Mouse (Mus musculus) layer of hippocampus, adult 2 months (tissue): ENCODE measurements at regions not wholly inside any gene's neighbourhood (a gene's known extent, or its start where the extent isn't known, plus 50 kb on each side); places are given as distances from the start of the nearest gene placed in this dataset.

Experiments
- DNase-seq, 2 experiments: peaks; one replicate each; pipeline ENCODE4 v3.0.0; 2022; ENCODE audit warnings: low spot score in 2 of 2
- H3K27ac ChIP-seq: fragments of 200-600 bp; 2 replicates; pipeline ENCODE4 v1.8.1; 2022
- H3K4me3 ChIP-seq: fragments of 200-600 bp; 2 replicates; pipeline ENCODE4 v1.8.1; 2022; ENCODE audit warnings: mild to moderate bottlenecking
- CTCF ChIP-seq: fragments of 200-600 bp; conservative IDR thresholded peaks from 2 replicates; pipeline ENCODE4 v1.8.1; 2022; ENCODE audit warnings: antibody characterized with exemption, mild to moderate bottlenecking, moderate library complexity

DNA sequence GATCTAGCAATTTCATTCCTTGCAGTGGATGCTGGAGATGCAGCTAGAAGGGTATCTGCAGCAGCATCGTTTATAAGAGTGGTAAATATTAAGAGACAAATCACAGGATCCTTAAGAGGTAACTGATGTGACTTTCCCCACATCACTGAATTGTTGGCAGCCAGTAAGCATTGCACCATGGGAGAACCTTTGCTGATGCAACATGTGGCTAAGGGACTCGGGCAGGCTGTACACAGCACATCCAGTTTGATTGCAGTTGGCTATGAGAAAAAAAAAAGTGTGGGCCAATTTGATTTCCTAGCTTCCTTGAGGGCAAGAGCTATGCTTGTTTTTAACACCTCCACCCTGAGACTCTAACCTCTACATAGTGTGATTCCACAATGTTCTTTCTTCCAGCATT is 179.4 kb downstream of the Ktn1 start:
- TF ChIP-seq CTCF, result no peak
- no peak overlapping the region for H3K27ac ChIP-seq
- H3K4me3 ChIP-seq, result no peak overlapping the region
- no peak for DNase-seq

DNA sequence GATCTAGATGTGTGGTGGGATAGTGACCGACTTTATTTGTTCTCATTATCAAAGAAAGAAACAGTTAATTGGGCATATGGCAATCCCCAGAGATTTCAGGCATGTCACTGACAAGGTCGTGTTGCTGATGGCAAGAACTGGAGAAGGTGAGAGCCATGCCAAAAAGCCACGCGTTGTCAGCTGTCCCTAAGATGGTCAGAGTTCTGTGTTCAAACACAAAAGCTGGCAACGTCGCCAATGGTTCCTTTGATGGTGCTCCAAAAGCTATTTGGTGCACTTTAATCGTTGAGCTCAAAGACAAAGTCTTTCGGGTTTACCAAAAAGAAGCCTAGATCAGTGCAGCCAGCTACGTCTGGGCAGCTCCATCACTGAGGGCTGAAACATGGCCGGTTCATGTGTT is 185.4 kb downstream of the Ktn1 start:
- no peak for DNase-seq
- Histone ChIP-seq H3K27ac (no peak overlapping the region), H3K4me3 (no peak overlapping the region)
- TF ChIP-seq CTCF, result no peak

DNA sequence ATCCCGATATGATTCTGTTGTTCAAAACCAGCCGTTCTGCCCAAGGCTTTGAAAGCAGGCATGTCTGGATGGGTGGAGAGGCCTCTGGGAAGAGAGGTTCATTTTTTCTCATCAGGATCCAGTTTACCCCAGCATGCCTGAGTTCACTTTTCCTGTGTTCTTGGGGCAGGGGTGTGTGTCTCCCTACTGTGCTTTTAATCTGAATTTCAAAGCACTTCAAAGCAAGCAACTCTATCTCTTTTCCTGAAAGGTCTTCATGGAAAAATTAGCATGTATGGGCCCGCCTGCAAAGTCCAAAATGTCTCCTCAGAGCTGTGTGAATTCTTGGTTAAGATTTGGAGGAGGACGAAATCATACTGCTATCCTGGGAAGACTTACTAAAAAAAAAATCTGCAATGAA is 187.2 kb downstream of the Ktn1 start:
- H3K4me3 ChIP-seq, result no peak overlapping the region
- no peak for DNase-seq
- no peak for TF ChIP-seq CTCF
- H3K27ac ChIP-seq, result no peak overlapping the region

DNA sequence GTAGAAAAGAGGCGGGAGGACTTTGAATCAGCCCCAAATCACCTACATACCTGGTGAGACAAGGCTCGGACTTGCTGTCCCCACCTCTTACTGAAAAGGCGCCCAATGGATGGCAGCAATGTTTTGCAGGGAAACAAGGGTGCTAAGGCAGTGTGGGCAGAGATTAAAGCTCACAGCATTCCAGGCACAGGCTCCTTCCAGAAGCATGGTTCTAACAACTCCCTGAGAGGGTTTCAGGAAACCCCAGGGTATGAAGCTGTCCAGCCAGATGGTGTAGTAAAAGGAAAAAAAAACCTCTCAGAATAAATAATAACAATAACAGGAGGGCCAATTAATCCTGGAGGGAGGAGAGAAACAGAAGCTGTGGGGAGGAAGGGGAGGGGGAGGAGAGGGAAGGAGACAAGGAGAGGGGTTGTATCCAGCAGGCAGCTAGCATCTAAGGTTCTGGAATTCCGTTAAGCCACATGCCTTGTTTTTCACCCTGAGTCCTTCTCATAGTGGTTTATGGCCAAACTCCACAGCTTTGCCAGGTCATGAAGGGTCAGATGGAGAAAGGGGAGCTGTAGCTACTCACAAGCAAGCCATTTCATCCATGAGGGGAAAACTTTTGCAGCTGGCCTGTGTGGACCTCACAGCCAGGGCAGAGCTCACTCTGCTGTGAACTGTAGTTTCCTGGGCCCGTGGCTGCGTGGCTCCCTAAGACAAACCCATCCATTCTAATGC is 191.4 kb downstream of the Ktn1 start:
- H3K4me3 ChIP-seq, result no peak overlapping the region
- no peak for DNase-seq
- no peak for TF ChIP-seq CTCF
- H3K27ac ChIP-seq, result no peak overlapping the region

- no peak overlapping the region for H3K4me3 ChIP-seq
- no peak for DNase-seq
- TF ChIP-seq CTCF, result no peak
- no peak overlapping the region for H3K27ac ChIP-seq
Measured at GRCm38 (mm10) chr14:47844366-47844765, 196.1 kb downstream of the Ktn1 start.

GRCm38 (mm10) chr14:47848861-47849260 is 200.6 kb downstream of the Ktn1 start:
- DNase-seq, result no peak
- Histone ChIP-seq H3K4me3 (no peak overlapping the region), H3K27ac (no peak overlapping the region)
- no peak for TF ChIP-seq CTCF

- no peak for DNase-seq
- Histone ChIP-seq H3K27ac (no peak overlapping the region), H3K4me3 (no peak overlapping the region)
- TF ChIP-seq CTCF, result no peak
Measured at GRCm38 (mm10) chr14:47856280-47856765, 208.1 kb downstream of the Ktn1 start.

- TF ChIP-seq CTCF, result no peak
- no peak overlapping the region for H3K4me3 ChIP-seq
- no peak for DNase-seq
- H3K27ac ChIP-seq, result no peak overlapping the region
Measured at GRCm38 (mm10) chr14:47857271-47857670, 209.0 kb downstream of the Ktn1 start.

- no peak for TF ChIP-seq CTCF
- no peak overlapping the region for H3K4me3 ChIP-seq
- no peak overlapping the region for H3K27ac ChIP-seq
- DNase-seq, result no peak
Measured at GRCm38 (mm10) chr14:47857731-47858556, 209.7 kb downstream of the Ktn1 start.

GRCm38 (mm10) chr14:47862556-47862955 is 214.3 kb downstream of the Ktn1 start:
- TF ChIP-seq CTCF, result no peak
- Histone ChIP-seq H3K27ac (0 out of 2 replicates have a peak overlapping the region, but pooled peaks have one; percentile 14), H3K4me3 (no peak overlapping the region)
- no peak for DNase-seq

GRCm38 (mm10) chr14:47863067-47863466 is 214.8 kb downstream of the Ktn1 start:
- DNase-seq, result peak; percentile 26 to 43
- no peak for TF ChIP-seq CTCF
- Histone ChIP-seq H3K4me3 (no peak overlapping the region), H3K27ac (peak overlapping the region; percentile 55)

- no peak for DNase-seq
- no peak for TF ChIP-seq CTCF
Measured at GRCm38 (mm10) chr14:47863701-47864100, 215.5 kb downstream of the Ktn1 start.

DNA sequence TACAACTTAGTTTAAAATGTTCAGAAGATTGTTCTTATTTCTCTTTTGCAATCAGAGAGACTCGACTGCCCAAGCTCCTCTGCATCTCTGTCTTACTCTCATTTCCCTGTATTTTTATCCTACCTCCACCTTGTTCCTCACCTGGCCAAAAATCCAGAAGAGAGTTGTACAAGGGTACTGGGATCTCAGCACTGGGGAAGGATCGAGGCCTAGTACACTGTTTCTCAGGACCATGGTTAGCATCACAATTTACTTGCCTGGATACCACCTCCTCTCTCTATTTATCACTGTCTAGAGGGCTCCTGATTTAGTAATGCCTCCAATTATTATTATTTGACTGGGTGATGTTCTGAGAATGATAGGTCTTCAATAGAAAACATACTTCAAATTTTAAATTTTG is 218.8 kb downstream of the Ktn1 start:
- TF ChIP-seq CTCF, result no peak
- no peak overlapping the region for H3K4me3 ChIP-seq
- no peak for DNase-seq
- H3K27ac ChIP-seq, result no peak overlapping the region

More at GRCm38 (mm10) chr14:47863701-47864100, 215.5 kb downstream of the Ktn1 start:
- no peak overlapping the region for H3K4me3 ChIP-seq
- H3K27ac ChIP-seq, result peak overlapping the region; percentile 55
